Mouse (Mus musculus) forebrain, embryonic 15.5 days (tissue): ENCODE measurements at regions not wholly inside any gene's neighbourhood (a gene's known extent, or its start where the extent isn't known, plus 50 kb on each side); places are given as distances from the start of the nearest gene placed in this dataset.
"Not testable (repeated sequence)": the region's sequence is repeated elsewhere in the genome, so short reads cannot be mapped to it uniquely, and the experiment has no call there.

Experiments used
- ATAC-seq: fragments of 200-750 bp; cut with Nextera tagmentation; replicated peaks from 2 replicates; pipeline ENCODE4 v1.8.0; 2017; ENCODE audit warnings: mild to moderate bottlenecking, moderate TSS enrichment, moderate library complexity
- H3K27ac ChIP-seq: fragments of 300-500 bp; sonication (generic); replicated peaks from 2 replicates; pipeline ENCODE4 v1.5.1; 2015; ENCODE audit warnings: mild to moderate bottlenecking, inconsistent platforms
- H3K27me3 ChIP-seq: fragments of 300-500 bp; sonication (generic); 2 replicates; pipeline ENCODE4 v1.6.1; 2015; ENCODE audit warnings: inconsistent platforms
- H3K36me3 ChIP-seq: fragments of 300-500 bp; sonication (generic); 2 replicates; pipeline ENCODE4 v1.6.1; 2015; ENCODE audit warnings: mild to moderate bottlenecking, inconsistent platforms
- H3K4me1 ChIP-seq: fragments of 300-500 bp; sonication (generic); 2 replicates; pipeline ENCODE4 v1.6.1; 2015; ENCODE audit warnings: inconsistent platforms
- H3K4me2 ChIP-seq: fragments of 300-500 bp; sonication (generic); replicated peaks from 2 replicates; pipeline ENCODE4 v1.6.1; 2015; ENCODE audit warnings: mild to moderate bottlenecking, inconsistent platforms
- H3K4me3 ChIP-seq: fragments of 300-500 bp; sonication (generic); 2 replicates; pipeline ENCODE4 v1.5.1; 2015; ENCODE audit warnings: mild to moderate bottlenecking, inconsistent platforms
- H3K9ac ChIP-seq: fragments of 300-500 bp; sonication (generic); replicated peaks from 2 replicates; pipeline ENCODE4 v1.6.1; 2015; ENCODE audit warnings: mild to moderate bottlenecking, inconsistent platforms
- H3K9me3 ChIP-seq: fragments of 300-500 bp; sonication (generic); 2 replicates; pipeline ENCODE4 v1.6.1; 2016; ENCODE audit warnings: inconsistent platforms
- whole genome bisulfite sequencing: fragments of 180-500 bp; shearing (Covaris S2); methylation state at CpG from one replicate; pipeline ENCODE4 v1.1.7; 2015; ENCODE audit warnings: mixed read lengths; 5-methylcytosine and 5-hydroxymethylcytosine counted together

GRCm38 (mm10) chr1:124517543-124518171 lies 472.3 kb upstream of the Dpp10 start:
- H3K9me3 ChIP-seq, result no peaks in the 10 kb centered on the region
- H3K4me3 ChIP-seq, result no peak overlapping the region
- WGBS, result 46% methylated on average over 3 of the region's 3 CpGs
- peak; percentile 72 for ATAC-seq
- no peaks in the 10 kb centered on the region for H3K36me3 ChIP-seq
- no peak overlapping the region for H3K27ac ChIP-seq
- H3K27me3 ChIP-seq, result no peaks in the 10 kb centered on the region
- no peaks in the 10 kb centered on the region for H3K4me1 ChIP-seq
- no peak overlapping the region for H3K4me2 ChIP-seq
- no peak overlapping the region for H3K9ac ChIP-seq

GRCm38 (mm10) chr1:124510492-124510891 lies 465.1 kb upstream of the Dpp10 start:
- ATAC-seq, result no peak
- 90% methylated on average over 7 of the region's 7 CpGs for WGBS

DNA sequence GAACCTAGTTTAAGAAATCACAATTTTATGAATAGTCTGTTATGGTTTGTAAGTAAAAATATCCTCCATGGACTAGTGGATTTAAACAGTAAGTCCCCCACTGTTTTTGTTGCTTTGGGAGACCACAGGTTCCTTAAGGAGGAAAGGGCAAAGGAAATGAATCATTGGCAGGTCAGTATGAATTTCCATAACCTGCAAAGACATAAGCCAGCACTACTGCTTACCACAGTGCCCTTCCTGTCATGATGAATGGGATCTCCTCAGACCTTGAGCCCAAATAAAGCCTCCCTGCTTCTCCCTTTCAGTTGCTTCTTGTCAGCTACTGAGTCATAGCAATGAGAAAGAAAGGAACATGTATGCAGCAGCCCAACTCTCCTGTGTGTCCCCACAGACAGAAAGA lies 443.1 kb upstream of the Dpp10 start:
- ATAC-seq, result no peak
- Histone ChIP-seq H3K36me3 (no peaks in the 10 kb centered on the region), H3K27me3 (no peaks in the 10 kb centered on the region)

More at GRCm38 (mm10) chr1:124510492-124510891, 465.1 kb upstream of the Dpp10 start:
- no peak overlapping the region for H3K27ac ChIP-seq
- no peak overlapping the region for H3K9ac ChIP-seq
- no peaks in the 10 kb centered on the region for H3K9me3 ChIP-seq
- no peak overlapping the region for H3K4me3 ChIP-seq
- no peak overlapping the region for H3K4me2 ChIP-seq
- no peaks in the 10 kb centered on the region for H3K36me3 ChIP-seq
- no peaks in the 10 kb centered on the region for H3K4me1 ChIP-seq
- no peaks in the 10 kb centered on the region for H3K27me3 ChIP-seq

GRCm38 (mm10) chr1:124487965-124488364 lies 442.6 kb upstream of the Dpp10 start:
- Histone ChIP-seq H3K9me3 (no peaks in the 10 kb centered on the region), H3K27me3 (no peaks in the 10 kb centered on the region), H3K4me1 (no peaks in the 10 kb centered on the region), H3K4me2 (no peak overlapping the region), H3K36me3 (no peaks in the 10 kb centered on the region), H3K9ac (no peak overlapping the region), H3K27ac (no peak overlapping the region), H3K4me3 (no peak overlapping the region)
- ATAC-seq, result no peak

More for the DNA sequence above, 443.1 kb upstream of the Dpp10 start:
- H3K9me3 ChIP-seq, result no peaks in the 10 kb centered on the region
- H3K9ac ChIP-seq, result no peak overlapping the region
- H3K4me3 ChIP-seq, result no peak overlapping the region
- H3K4me1 ChIP-seq, result no peaks in the 10 kb centered on the region
- H3K4me2 ChIP-seq, result no peak overlapping the region
- no peak overlapping the region for H3K27ac ChIP-seq

DNA sequence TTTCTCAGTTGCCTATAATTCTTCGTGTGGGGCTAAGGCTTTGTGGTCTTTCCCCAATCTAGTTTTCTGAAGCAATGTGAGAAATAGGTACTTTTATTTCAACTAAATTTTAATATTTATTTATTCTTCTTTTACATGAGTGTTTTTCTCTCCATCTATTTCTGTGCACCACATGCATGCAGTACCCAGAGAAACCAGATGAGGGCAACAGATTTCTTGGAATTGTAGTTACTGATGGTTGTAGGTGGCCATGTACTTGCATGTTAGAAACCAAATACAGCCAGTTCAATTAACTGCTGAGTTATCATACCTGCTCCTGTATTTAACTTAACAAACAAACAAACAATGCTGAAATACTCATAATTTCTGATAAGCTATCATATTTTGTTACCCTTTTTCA lies 404.8 kb upstream of the Dpp10 start:
- Histone ChIP-seq H3K9ac (no peak overlapping the region), H3K4me1 (no peaks in the 10 kb centered on the region), H3K9me3 (no peaks in the 10 kb centered on the region), H3K4me3 (no peak overlapping the region), H3K4me2 (no peak overlapping the region), H3K27me3 (no peaks in the 10 kb centered on the region), H3K36me3 (no peaks in the 10 kb centered on the region), H3K27ac (no peak overlapping the region)
- no peak for ATAC-seq
- 32% methylated on average over 1 of the region's 1 CpGs for WGBS

GRCm38 (mm10) chr1:124439526-124439925 lies 394.2 kb upstream of the Dpp10 start:
- Histone ChIP-seq H3K27ac (no peak overlapping the region), H3K4me3 (no peak overlapping the region), H3K36me3 (no peaks in the 10 kb centered on the region), H3K9me3 (no peaks in the 10 kb centered on the region), H3K4me1 (no peaks in the 10 kb centered on the region), H3K4me2 (no peak overlapping the region), H3K27me3 (no peaks in the 10 kb centered on the region), H3K9ac (no peak overlapping the region)
- no peak for ATAC-seq
- WGBS, result 86% methylated on average over 1 of the region's 1 CpGs

GRCm38 (mm10) chr1:124435850-124436249 lies 390.5 kb upstream of the Dpp10 start:
- no peaks in the 10 kb centered on the region for H3K27me3 ChIP-seq
- no peak overlapping the region for H3K4me3 ChIP-seq
- H3K36me3 ChIP-seq, result no peaks in the 10 kb centered on the region
- ATAC-seq, result no peak
- H3K9ac ChIP-seq, result no peak overlapping the region
- no peaks in the 10 kb centered on the region for H3K4me1 ChIP-seq
- H3K4me2 ChIP-seq, result no peak overlapping the region
- H3K9me3 ChIP-seq, result peaks cover 3% of the 10 kb centered on the region; the same call in 1 of the 2 replicates
- H3K27ac ChIP-seq, result no peak overlapping the region

GRCm38 (mm10) chr1:124429583-124429982 lies 384.2 kb upstream of the Dpp10 start:
- Histone ChIP-seq H3K36me3 (no peaks in the 10 kb centered on the region), H3K27ac (no peak overlapping the region), H3K4me3 (no peak overlapping the region), H3K4me2 (no peak overlapping the region), H3K27me3 (no peaks in the 10 kb centered on the region), H3K4me1 (no peaks in the 10 kb centered on the region), H3K9ac (no peak overlapping the region), H3K9me3 (peaks cover 3% of the 10 kb centered on the region; the same call in 1 of the 2 replicates)
- ATAC-seq, result no peak
- WGBS, result 73% methylated on average over 4 of the region's 4 CpGs

DNA sequence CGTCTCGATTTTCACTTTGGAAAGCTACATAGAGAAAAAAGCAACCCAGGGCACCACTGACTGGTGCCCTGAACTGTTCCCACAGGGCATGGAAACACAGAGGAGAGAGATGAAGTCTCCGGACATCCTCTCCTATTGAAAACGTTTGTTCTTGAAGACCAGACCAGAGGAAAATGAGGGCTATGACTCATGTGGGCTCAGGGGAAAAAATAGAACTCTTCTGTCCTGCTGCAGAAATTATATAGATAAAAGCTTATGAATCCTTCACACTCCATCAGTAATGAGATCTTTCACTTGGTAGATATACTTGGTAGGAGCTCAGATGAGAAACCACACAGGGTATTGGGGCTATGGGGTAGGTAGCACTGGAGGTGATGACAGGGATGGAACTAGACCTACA lies 371.4 kb upstream of the Dpp10 start:
- H3K27me3 ChIP-seq, result no peaks in the 10 kb centered on the region
- no peak overlapping the region for H3K27ac ChIP-seq
- no peak for ATAC-seq
- no peak overlapping the region for H3K4me2 ChIP-seq
- H3K4me3 ChIP-seq, result no peak overlapping the region
- no peak overlapping the region for H3K9ac ChIP-seq
- no peaks in the 10 kb centered on the region for H3K9me3 ChIP-seq
- WGBS, result 79% methylated on average over 4 of the region's 4 CpGs
- no peaks in the 10 kb centered on the region for H3K4me1 ChIP-seq
- no peaks in the 10 kb centered on the region for H3K36me3 ChIP-seq

GRCm38 (mm10) chr1:124410236-124410635 lies 364.9 kb upstream of the Dpp10 start:
- 34% methylated on average over 2 of the region's 2 CpGs for whole genome bisulfite sequencing
- no peak overlapping the region for H3K9ac ChIP-seq
- ATAC-seq, result no peak
- no peaks in the 10 kb centered on the region for H3K27me3 ChIP-seq
- no peaks in the 10 kb centered on the region for H3K4me1 ChIP-seq
- no peak overlapping the region for H3K4me2 ChIP-seq
- no peak overlapping the region for H3K27ac ChIP-seq
- no peaks in the 10 kb centered on the region for H3K36me3 ChIP-seq
- no peaks in the 10 kb centered on the region for H3K9me3 ChIP-seq
- H3K4me3 ChIP-seq, result no peak overlapping the region

GRCm38 (mm10) chr1:124409781-124410180 lies 364.4 kb upstream of the Dpp10 start:
- ATAC-seq, result no peak
- Histone ChIP-seq H3K27me3 (no peaks in the 10 kb centered on the region), H3K27ac (no peak overlapping the region), H3K4me2 (no peak overlapping the region), H3K4me1 (no peaks in the 10 kb centered on the region), H3K9ac (no peak overlapping the region), H3K36me3 (no peaks in the 10 kb centered on the region), H3K9me3 (no peaks in the 10 kb centered on the region), H3K4me3 (no peak overlapping the region)
- 39% methylated on average over 3 of the region's 3 CpGs for WGBS

- H3K27ac ChIP-seq, result no peak overlapping the region
- no peaks in the 10 kb centered on the region for H3K4me1 ChIP-seq
- no peaks in the 10 kb centered on the region for H3K36me3 ChIP-seq
- ATAC-seq, result no peak
- whole genome bisulfite sequencing, result 23% methylated on average over 4 of the region's 4 CpGs
- H3K27me3 ChIP-seq, result no peaks in the 10 kb centered on the region
- no peaks in the 10 kb centered on the region for H3K9me3 ChIP-seq
- no peak overlapping the region for H3K4me3 ChIP-seq
- no peak overlapping the region for H3K4me2 ChIP-seq
- H3K9ac ChIP-seq, result no peak overlapping the region
Measured at GRCm38 (mm10) chr1:124369604-124370003, 324.2 kb upstream of the Dpp10 start.

DNA sequence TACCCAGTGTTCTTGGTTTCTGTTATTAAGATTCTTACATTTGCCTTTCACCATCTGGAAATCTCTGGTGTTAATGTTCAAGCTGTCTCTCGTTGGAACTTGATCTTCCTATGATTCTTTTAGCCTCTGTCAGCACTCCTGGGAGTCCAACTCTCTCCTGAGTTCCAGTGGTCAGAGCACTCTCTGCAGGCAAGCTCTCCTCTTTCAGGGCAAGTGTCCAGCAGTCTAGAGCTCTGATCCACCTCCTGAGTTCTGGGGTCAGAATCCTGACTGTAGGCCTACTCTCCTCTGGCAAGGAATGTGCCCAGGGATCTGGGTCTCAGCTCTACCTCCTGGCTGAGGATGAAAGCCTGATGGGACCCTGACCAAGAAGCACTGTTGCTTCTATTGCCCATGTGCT lies 303.1 kb upstream of the Dpp10 start:
- not testable (repeated sequence) for H3K27me3 ChIP-seq, H3K9ac ChIP-seq, H3K4me3 ChIP-seq, ATAC-seq, H3K9me3 ChIP-seq, H3K4me1 ChIP-seq, H3K4me2 ChIP-seq, H3K27ac ChIP-seq, H3K36me3 ChIP-seq
- WGBS, result 81% methylated on average over 1 of the region's 1 CpGs
